Mouse (Mus musculus) cerebellum, postnatal 25 days (tissue): Measurements from ENCODE around the gene Resp18.

Experiments
- DNase-seq, 2 experiments: peaks; one replicate each; pipeline ENCODE4 v3.0.0; 2021; ENCODE audit warnings: mixed read lengths in 2 of 2

The Resp18 gene

DNA sequence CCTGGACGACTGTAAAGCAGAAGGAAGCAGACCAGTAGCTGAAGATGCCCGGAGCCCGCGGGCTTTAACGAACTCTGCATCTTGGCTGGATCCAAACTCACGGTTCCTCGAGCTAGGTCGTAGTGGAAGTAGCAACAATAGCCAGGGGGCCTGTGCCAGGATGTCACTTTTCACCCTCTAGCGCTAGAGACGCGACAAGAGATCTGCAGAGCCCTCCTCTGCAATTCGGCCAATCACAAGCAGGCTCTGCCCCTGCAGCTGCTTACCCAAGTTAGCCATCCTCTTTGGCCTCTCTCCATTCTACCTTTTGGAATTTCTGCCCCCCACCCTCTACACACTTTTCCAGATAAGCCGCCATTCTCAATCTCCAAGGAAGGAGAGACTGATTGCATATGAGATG lies at the start of gene Resp18:
TSS of gene Resp18 (minus strand) at position 188 of the 400 bp plus-strand sequence.
- DNase-seq = peak; percentile 21 to 28

DNA sequence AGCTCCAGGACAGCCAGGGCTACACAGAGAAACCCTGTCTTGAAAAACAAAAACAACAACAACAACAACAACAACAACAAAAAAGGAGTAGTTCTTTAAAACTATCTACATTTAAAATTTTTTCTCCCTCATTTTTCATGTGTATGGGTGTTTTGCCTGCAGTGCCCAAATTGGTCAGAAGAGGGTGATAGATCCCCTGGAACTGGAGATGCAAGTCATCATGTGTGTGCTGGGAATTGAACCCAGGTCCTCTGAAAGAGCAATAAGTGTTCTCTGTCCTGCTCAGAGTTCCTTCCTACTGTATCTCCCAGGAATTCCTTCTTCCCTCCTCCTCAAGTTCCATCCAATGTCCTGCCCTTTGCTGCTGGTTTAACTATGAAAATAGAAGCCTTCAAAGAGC lies 49.2 kb upstream of the Resp18 start:
- DNase-seq = no peak

GRCm38 (mm10) chr1:75319166-75319565 lies 41.0 kb upstream of the Resp18 start:
- DNase-seq = no peak

DNA sequence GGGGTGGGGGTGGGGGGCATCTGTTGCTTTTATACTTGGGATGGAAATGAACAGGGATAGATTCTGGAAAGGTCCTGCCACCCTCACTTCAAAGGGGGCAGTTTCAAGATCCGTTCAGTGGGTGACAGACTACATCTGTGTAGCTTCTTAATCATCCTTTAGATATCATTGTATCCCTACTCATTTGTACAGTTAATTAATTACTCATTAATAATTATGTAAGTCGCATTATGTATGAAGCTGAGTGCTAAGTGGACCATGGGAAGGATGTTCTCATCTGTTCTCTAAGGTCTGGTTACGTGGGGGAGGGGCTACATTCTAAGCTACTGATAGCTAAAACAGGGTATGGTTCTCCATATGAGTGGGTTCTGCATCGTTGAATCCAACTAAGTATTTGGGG lies 40.5 kb upstream of the Resp18 start:
- no peak for DNase-seq

GRCm38 (mm10) chr1:75318301-75318700 lies 40.1 kb upstream of the Resp18 start:
- peak in 1 of 2 experiments; percentile 27 for DNase-seq

DNA sequence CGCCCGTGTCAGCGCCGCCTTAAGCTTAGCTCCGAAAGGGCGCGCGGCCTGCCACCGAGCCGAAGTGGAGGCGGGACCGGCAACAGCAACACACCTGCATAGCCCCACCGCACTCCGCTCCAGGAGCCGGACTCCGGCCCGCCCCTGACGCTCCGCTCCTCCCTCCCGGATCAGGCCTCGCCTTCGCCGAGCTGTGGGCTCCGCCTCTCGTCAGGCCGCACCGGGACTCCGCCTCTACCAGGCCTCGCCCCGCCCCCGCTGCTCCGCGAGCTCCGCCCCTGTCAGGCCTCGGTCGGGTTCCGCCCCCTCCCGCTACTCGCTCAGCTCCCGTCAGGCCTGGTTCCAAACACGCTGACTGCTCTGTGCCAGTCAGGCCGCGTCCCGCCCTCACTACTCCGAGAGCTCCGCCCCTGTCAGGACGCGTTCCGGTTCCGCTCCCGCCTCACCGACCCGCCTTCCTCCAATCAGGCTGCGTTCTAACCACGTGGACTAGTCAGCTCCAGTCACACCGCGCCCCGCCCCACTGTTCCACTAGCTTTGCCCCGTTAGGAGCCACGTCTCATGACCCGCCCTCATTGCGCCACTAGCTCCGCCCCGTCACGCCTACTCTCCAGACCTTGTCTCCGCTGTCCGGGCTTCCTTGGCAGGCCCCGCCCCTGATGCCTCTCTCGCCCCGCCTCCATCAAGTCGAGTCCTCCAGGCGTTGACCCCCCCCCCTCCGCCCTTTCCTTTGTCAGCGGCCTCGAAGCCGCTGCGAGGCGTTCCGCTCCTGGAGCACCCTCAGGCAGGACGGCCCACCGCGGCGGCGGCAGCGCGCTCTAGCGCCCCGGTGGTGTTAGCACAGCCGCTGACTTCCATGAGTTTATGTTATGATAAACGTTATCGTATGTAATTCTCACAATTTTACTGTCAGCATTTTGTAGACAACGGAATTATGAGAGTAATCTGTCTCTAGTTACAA lies 39.3 kb upstream of the Resp18 start, which contains the start of gene Dnpep:
TSS of gene Dnpep (minus strand) at position 750 of the 961 bp plus-strand sequence.
- peak; percentile 100 for DNase-seq

DNA sequence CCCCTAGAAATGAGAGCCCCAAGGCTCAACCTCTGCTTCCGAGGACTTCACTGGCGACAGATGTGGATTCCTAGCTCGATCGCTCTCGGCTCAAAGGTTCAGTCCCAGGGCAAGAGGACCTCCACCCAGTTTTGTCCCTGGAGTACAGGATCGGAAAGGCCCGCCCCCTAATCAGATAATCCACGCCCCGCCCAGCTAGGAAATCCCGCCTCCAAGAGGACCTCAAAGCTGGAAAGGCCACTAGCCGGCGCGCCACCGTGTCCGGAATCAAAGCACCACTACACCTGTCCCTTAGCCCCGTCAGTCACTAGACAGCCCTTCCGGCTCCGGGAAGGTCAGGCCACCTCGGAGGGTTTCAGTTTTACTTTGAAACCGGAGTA lies 38.6 kb upstream of the Resp18 start:
- peak in 1 of 2 experiments; percentile 88 for DNase-seq

DNA sequence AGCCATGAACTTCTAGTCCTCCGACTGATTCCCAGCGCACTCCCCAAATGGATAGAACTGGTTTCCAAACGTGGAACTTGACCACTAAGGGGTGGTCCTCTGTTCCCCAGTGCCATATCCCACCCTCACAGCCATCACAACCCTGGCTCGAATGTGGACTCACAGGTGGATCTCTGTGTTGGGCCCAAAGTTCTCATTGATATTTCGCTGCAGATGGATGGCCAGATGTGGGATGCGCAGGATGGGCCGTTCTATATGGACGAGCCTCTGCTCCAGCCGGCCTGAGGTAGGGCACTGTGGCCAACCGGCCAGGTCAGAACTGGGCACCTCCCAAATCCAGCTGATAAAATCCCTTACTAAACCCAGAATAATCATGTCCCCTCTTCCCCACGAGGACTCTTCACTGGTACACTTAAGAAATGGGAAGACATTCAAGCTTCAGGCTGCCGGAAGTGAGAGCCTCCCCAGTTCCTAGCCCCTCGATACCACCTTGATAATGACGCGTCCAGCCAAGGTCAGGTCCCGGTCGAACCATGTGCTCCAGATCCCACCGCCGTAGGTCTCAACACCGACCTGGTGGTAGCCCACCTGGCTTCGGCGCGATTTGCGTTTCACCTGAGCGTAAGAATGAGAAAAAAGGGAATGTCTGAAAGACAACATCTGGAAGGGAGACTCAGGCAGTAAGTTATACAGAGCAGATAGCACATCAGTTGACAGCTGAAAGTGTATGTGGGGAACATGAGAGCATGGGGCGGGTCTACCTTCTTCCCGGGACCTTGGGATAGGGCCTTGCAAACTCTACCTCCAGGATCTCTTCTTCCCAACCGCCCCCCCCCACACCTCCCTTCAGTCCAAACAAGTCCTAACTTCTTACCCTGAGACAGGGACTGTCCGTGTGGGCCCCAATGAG lies 37.5 kb upstream of the Resp18 start:
- DNase-seq = peak in 1 of 2 experiments; percentile 30

GRCm38 (mm10) chr1:75315011-75315410 lies 36.8 kb upstream of the Resp18 start:
- no peak for DNase-seq

DNA sequence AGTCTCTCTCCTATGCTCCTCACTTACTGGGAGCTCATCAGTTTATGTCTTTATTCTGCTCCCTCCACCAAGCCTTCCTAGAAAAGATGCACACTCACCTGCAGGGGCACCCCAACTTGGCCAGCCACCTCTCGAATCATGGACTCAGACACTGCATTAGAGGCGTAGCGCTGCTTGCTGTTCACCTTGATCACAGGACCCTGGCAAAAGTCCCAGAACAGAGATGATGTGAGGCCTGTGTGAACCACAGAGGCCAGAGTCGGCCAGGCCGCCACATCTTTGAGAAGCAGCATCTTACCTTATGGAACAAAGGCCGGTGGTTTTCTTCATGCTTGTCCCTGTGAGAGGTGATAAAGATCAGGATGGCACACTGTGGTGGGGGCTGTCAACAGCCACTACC lies 33.5 kb upstream of the Resp18 start:
- no peak for DNase-seq

- DNase-seq = no peak
Measured at GRCm38 (mm10) chr1:75304662-75305061, 26.4 kb upstream of the Resp18 start.

DNA sequence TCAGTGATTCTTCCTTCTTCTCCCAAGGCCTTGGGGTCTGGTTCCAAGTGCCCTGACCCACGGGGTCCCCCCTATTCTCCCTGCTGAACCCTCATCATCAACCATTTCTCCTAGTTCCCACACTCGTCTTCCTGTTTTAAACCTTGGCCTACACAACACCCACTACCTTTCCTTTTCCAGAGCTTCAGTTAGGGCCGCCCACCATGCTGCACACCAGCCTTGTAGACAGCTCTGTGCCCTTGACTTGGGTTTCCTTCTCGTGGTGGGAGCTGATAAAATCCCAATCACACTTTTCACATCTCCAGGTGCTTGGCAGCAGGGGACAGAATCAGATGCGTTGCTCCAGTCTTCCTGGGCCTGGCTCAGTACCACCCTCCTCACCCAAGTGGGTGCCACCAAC lies 16.1 kb upstream of the Resp18 start:
- no peak for DNase-seq

DNA sequence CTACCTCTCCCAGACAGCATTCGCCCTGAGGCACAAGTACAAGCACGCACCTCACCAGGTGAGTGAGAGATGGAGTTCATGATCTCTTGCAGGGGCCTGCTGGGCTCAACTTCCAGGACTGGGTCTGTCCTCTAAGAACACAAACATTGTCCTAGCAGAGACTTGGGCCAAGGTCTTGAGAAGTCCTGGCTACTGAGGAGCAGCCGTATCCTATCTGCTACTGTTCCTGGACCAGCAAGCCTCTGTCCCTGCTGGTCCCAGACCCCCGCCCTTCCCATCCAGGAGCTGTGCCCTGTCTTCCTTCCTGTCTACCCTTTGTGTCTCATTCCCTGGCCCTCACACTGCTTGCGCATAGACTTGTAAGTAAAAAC lies 15.1 kb upstream of the Resp18 start:
- no peak for DNase-seq

GRCm38 (mm10) chr1:75292476-75293330 lies 14.5 kb upstream of the Resp18 start:
- no peak for DNase-seq

GRCm38 (mm10) chr1:75291321-75291720 lies 13.1 kb upstream of the Resp18 start:
- DNase-seq = no peak

DNA sequence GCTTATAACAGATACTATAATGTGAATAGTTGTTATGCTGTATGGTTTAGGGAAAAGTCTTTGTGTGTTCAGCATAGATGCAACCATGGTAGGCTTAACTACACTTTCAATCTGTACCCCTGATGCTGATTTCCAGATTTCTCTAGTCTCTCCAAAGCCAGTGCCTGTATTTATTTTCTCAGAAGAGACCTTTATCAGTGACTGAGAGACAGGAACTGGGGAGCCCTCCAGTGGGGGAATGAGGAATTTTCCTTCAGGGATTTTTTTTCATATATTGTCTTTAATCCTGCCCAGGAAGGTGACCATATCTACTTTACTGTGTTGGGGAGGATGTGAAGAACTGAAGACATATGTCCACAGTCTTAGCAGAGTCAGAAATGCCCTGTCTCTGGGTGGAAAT lies 12.4 kb upstream of the Resp18 start:
- DNase-seq = peak; percentile 51 to 78

DNA sequence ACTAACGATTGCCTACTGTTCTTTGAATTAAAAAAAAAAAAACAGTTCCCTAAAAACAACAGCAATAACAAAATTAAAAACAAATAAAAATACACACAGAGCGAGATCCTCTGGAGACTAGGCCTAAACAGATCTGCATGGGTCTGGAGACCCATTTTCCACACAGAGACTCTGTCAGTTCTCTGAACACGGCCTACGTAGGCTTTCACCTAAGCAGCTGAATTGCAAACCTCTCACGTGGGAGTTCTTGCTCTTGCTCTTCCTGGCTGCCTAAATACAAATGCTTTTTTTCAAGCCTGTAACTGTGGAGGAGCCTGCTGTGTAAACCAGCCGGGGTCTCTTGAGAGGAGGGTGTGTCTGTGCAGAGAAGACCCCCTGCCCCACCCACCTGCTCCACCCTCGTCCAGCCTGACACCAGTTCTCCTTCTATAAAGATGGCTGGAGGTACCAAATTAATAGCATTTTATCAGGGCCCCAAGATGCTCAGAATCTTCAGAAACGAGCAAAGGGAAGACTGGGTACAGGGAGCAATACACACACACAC lies 11.7 kb upstream of the Resp18 start:
- no peak for DNase-seq

GRCm38 (mm10) chr1:75289376-75289775 lies 11.2 kb upstream of the Resp18 start:
- no peak for DNase-seq

DNA sequence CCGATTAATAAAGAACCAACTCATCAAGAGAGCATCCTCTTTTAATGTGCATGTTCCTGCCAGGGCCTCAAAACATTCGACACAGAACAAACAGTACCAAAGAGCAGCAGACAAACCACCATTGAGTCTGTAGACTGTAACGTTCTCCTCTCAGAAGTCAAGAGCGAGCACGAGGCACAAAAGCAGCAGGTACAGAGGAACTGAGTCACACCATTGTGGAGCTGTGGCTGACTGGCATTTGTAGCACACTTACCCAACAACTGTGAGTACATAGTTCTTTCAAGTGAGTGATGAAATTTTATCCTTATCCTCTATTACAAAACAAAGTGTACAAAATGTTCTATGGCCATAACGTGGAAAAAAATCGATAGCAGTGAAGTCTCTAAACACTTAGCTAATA lies 6.7 kb upstream of the Resp18 start:
- DNase-seq = no peak

DNA sequence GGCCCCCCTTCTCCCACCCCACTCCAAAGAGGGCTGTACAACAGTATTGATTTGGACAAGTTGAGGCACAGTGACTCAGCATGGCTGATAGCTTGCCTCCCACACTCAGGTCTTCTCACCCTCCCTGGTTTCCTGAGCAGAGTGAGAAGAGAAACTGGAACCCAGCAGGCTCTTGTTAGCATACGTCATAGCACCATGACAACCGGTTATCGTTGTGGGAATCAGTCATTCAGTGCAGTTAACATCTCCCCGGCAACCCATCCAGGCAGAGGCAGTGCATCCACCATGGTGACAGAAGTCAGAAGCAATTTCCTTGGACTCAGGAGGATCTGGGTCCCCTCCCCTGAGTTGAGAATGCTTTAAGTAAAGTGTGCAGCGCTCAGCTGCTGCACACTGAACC lies 4.8 kb upstream of the Resp18 start:
- DNase-seq = no peak

GRCm38 (mm10) chr1:75277195-75278188 lies 723 bp downstream of the Resp18 start:
- DNase-seq = peak; percentile 39 to 48
